Mouse (Mus musculus) left cerebral cortex, adult 8-10 months (tissue): Measurements from ENCODE around the gene Polr2j. TPM values are rescaled to one million over a fixed set of nuclear protein-coding genes. Genes with fewer than 3 reads are reported as not detected.

Experiments used
- DNase-seq, 2 experiments: peaks; one replicate each; pipeline ENCODE4 v3.0.0; 2022; ENCODE audit warnings: low spot score in 2 of 2
- microRNA-seq, 2 experiments: library from miRNA; unstranded; fragments of <30 nt; microRNA quantifications; one replicate each; pipeline ENCODE4 v1.2.0; 2022
- total RNA-seq, 4 experiments: library from RNA; stranded (reverse); gene quantifications; 2 replicates each; pipeline ENCODE4 v1.2.4; 2022

Gene Polr2j
- total RNA-seq, 4 experiments from 2014 or later, result 66.2 to 83.2 (median 70.9) TPM

GRCm38 (mm10) chr5:136163807-136164474 is 47.5 kb downstream of the Polr2j start:
- no peak for DNase-seq

GRCm38 (mm10) chr5:136165246-136165645 is 48.8 kb downstream of the Polr2j start:
- no peak for DNase-seq

GRCm38 (mm10) chr5:136167296-136167695 is 50.9 kb downstream of the Polr2j start:
- no peak for DNase-seq

GRCm38 (mm10) chr5:136168071-136168470 is 51.6 kb downstream of the Polr2j start:
- no peak for DNase-seq

GRCm38 (mm10) chr5:136169626-136170511 is 53.4 kb downstream of the Polr2j start:
- peak; percentile 33 to 64 for DNase-seq

- DNase-seq, result peak; percentile 75 to 78
These were observed 54.3 kb downstream of the Polr2j start, which contains the start of gene Orai2 for GRCm38 (mm10) chr5:136170512-136171362. Gene Orai2, minus strand, starts transcription at chr5:136170713.

- no peak for DNase-seq
These were observed 55.2 kb downstream of the Polr2j start for GRCm38 (mm10) chr5:136171363-136172341.

Small RNA genes lying within 50 kb of the gene (microRNA-seq; reads per million reads assigned to microRNA genes)
- gene Mir7035, result 0.42 to 2.4 reads per million in 2 experiments

Other genes with a start within 250 kb of the Polr2j start
- gene Hspb1, start 228.7 kb upstream of the Polr2j start, total RNA-seq, result 10 to 100 TPM; 10.9 to 20.6 (median 14.7) TPM
- 1,000 to 10,000 TPM; 1,072 to 1,089 (median 1,074) TPM for gene Ywhag, start 182.0 kb upstream of the Polr2j start, total RNA-seq
- gene Ssc4d, start 142.1 kb upstream of the Polr2j start, total RNA-seq, result 1 to 10 TPM; 1.3 to 2.8 (median 2.0) TPM
- gene Zp3, start 136.5 kb upstream of the Polr2j start, total RNA-seq, result not detected
- gene Dtx2, start 121.8 kb upstream of the Polr2j start, total RNA-seq, result 10 to 100 TPM in 1 of 4 experiments, 1 to 10 TPM in 3; 7.5 to 11.3 (median 9.6) TPM
- not detected for gene Upk3b, start 78.1 kb upstream of the Polr2j start, total RNA-seq
- gene Upk3bl, start 62.1 kb upstream of the Polr2j start, total RNA-seq, result under 1 TPM in 2 of 4 experiments, not detected in 2; 0.59 to 0.81 TPM
- 10 to 100 TPM in 1 of 4 experiments, 1 to 10 TPM in 3; 6.2 to 13.4 (median 8.0) TPM for gene Rasa4, start 32.7 kb upstream of the Polr2j start, total RNA-seq
- 10 to 100 TPM; 11.6 to 14.9 (median 13.4) TPM for gene Lrwd1, start 19.4 kb downstream of the Polr2j start, total RNA-seq
- 10 to 100 TPM in 2 of 4 experiments, 1 to 10 TPM in 2; 8.5 to 12.2 (median 9.9) TPM for gene Alkbh4, start 19.5 kb downstream of the Polr2j start, total RNA-seq
- 10 to 100 TPM; 46.5 to 53.3 (median 49.2) TPM for gene Orai2, start 54.1 kb downstream of the Polr2j start, total RNA-seq
- gene Prkrip1, start 82.3 kb downstream of the Polr2j start, total RNA-seq, result 10 to 100 TPM; 25.2 to 36.0 (median 26.9) TPM
- 1 to 10 TPM; 5.3 to 7.5 (median 6.7) TPM for gene Sh2b2, start 129.9 kb downstream of the Polr2j start, total RNA-seq